Mouse (Mus musculus) telencephalon, adult 2 months (tissue): Measurements from ENCODE around the gene Oxct2a.
"Not testable (repeated sequence)": the region's sequence is repeated elsewhere in the genome, so short reads cannot be mapped to it uniquely, and the experiment has no call there.

Experiments
- DNase-seq: peaks from one replicate; pipeline ENCODE4 v3.0.0-alpha.2; 2011; ENCODE audit warnings: low read depth, low spot score

Gene Oxct2a

DNA sequence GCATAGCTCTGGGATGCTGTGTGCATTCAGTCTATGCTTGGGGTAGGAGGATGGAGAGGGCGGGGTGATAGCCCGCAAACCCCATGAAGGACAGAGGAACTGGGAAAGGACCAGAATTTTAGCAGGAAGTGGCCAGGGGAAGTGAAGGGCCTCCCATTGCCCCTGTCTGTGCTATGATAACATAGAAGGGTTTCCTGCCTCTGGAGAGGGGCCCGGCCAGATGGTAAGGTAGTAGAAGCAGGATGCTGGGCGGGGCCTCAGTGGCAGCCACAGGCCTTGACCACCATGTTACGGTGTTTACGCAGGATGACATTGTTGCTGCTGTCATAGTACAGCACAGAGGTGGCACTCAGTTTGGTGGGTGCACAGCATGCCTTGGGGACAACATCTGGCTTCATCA is 10.4 kb downstream of the Oxct2a start:
- no peak for DNase-seq

DNA sequence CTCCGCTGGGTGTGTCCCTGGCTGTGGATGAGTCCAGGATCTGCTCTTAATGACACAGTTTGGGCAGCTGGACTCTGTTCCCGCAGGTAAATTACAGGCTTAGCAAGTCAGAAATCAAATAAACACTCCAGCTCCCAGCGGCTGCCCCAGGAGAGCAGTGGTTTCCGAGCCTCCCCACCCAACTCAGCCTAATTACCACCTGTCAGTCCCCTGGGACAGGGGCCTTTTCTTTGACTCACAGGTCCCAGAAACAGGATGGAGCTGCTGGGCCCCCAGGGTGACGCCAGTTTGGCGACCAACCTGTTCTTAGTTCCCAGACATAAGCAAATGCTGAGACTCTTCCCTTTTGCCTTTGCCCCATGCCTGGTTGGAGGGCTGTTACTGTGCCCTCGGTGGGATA is 11.6 kb downstream of the Oxct2a start:
- DNase-seq = no peak

- no peak for DNase-seq
Observed at GRCm38 (mm10) chr4:123308292-123308691, 15.1 kb downstream of the Oxct2a start.

GRCm38 (mm10) chr4:123306999-123307398 is 16.4 kb downstream of the Oxct2a start:
- DNase-seq = no peak

DNA sequence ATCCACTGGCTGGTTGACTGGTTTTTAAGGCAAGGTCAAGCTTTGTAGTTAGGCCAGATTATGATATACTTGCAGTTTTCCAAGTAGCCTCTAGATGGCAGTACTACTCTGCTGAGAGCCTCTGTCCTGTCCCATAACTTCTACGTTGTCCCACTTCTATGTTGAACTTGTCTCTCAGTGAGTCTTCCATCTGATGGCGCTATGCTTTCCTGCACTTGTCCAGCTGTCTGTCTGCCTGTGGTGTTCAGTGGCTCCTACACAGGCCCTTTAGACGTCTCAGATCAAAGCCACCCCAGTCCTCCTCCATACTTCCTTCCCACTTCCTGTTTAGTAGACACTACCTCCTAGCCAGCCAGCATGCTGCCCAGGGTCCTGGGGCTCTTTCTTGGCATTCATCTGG is 17.6 kb downstream of the Oxct2a start:
- DNase-seq = no peak

DNA sequence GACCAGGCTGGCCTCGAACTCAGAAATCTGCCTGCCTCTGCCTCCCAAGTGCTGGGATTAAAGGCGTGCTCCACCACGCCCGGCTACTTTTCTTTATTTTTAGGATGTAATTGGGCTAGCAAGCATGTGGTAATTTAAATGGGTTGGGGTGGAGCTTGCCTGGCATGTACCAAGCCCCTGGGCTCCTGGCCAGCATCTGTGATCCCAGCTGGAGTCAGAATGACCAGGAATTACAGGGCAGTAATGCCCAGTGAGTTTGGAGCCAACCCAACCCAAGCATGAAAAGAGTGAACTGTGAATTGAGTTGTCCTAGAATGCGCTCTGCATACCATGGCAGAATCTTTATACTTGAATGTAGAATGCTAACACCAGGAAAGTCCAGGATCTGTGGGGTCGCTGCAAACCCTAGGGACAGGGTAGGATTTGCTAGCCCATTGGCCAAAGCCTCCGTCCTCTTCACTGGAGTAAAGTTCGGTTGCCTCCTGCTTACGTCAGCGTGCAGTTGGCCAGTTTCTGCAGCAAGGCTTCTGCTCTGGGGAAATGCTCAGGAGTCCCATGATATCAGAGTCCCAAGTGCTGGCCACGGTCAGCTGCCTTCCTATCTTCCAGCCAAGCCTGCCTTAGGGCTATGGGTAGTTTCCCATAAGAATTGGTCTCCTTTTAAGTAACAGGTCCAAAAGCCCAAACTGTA is 24.3 kb downstream of the Oxct2a start:
- DNase-seq = no peak

DNA sequence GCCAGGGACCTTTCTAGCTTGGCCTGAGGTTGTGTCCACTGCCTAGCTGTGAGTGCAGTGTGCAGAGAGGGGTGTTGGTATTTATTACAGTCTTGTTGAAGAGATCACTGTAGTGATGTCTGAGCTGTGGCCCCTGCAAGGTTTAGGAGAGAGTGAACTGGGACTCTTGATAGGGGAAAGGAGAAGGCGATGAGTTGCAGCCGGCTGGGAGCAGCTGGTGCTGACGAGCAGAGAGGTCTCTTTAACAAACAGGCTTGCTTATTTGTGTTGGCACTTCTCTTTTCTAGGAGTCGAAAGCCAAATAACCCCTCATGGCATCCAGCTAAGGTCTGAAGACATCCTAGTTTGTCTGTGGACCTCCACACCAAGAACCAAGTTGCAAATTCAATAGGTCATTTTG is 25.2 kb downstream of the Oxct2a start:
- DNase-seq = no peak

DNA sequence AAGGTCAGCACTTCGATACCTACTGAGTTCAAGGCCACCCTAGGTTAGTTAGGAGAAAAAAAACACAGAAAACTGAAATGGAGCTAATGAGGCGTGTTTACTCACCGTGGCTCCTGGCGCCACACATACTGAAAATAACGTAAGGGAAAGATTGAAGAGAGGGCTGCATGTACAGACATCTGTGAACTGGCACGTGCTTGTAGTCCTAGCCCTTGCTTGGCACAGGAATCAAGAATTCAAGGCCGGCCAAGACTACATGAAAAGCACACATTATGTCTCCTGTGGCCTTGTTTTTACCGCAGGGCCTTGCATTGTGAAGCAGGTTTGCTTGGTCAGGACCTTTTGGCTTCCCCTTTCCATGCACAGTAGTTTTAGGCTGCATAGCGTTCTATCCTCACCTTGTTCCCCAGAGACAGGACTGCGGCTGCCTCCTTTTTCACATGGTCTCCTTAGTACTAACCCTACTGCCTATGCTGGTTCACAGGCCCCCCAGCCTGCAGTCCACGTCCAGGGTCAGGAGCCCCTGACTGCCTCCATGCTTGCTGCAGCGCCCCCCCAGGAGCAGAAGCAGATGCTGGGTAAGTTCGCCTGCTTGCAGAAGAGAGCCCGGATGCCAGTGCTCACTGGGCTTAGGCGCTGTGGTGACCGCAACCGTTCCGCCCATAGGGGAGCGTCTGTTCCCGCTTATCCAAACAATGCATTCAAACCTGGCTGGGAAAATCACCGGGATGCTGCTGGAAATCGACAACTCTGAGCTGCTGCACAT is 26.1 kb downstream of the Oxct2a start:
- DNase-seq = no peak

GRCm38 (mm10) chr4:123296148-123296534 is 27.3 kb downstream of the Oxct2a start:
- DNase-seq = no peak

- DNase-seq = no peak
Observed at GRCm38 (mm10) chr4:123295516-123296147, 27.8 kb downstream of the Oxct2a start.

DNA sequence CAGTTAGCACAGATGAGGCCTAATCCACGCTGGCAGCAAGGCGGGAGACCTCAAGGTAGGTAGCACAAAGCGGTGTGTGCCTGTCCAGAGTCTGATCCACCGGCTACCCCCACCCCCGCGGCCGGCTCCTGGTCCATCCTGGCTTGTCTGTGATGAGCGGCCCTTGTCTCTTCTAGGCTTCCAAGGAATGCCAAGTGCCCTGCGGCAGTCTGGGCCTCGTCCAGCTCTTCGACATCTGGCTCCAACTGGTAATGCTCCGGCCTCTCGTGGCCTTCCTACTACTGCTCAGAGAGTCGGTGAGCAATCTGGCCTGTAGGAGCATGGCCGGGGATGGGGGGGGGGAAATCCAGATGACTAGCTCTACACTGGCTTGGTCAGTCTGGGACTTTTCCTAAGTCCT is 28.4 kb downstream of the Oxct2a start:
- DNase-seq = not testable (repeated sequence)

DNA sequence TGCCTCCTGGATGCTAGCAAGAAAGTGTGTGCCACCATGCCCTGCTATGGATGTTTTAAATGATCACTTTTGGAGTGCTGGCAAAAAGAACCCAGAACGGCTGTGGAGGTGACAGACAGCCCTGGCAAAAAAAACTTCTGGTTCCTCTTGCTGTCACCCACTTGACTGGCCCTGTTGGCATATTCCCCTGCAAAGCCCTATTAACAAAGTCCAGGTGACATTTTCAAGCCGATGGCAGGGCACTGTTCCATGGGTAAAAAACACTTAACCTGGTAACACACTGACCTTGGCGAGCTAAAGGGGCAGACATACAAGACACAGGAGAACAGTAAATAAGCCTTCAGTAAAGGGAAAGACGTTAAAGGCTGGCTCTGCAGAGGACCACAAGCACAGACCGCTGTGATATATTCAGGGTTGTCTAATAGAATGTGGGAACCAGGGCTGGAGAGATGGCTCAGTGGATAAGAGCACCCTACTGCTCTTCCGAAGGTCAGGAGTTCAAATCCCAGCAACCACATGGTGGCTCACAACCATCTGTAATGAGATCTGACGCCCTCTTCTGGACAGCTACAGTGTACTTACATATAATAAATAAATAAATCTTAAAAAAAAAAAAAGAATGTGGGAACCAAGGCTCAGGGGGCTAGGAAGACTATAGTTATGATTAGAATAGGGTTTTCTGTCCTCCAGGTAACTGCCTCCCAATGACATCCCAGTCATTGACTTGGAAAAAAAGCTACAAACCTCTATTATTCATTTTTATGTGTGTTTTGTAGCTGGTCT is 29.6 kb downstream of the Oxct2a start:
- DNase-seq = no peak

GRCm38 (mm10) chr4:123292989-123293388 is 30.4 kb downstream of the Oxct2a start:
- DNase-seq = no peak

DNA sequence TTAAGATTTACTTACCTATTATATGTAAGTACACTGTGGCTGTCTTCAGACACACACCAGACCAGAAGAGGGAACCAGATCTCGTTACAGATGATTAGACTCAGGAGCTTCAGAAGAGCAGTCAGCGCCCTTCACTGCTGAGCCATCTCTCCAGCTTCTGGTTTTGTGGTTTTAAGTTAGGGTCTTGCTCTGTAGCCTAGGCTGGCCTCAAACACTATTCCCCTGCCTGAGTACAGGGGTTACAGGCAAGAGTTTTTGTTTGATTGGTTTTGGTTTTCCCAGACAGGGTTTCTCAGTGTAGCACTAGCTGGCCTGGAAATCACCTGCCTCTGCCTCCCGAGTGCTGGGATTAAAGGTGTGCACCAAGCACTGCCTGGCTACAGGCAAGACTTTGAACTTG is 31.0 kb downstream of the Oxct2a start:
- no peak for DNase-seq

GRCm38 (mm10) chr4:123289038-123289437 is 34.4 kb downstream of the Oxct2a start:
- DNase-seq = no peak

- DNase-seq = no peak
Observed at GRCm38 (mm10) chr4:123286790-123287189, 36.6 kb downstream of the Oxct2a start.

- no peak for DNase-seq
Observed at GRCm38 (mm10) chr4:123284731-123285624, 38.5 kb downstream of the Oxct2a start.

DNA sequence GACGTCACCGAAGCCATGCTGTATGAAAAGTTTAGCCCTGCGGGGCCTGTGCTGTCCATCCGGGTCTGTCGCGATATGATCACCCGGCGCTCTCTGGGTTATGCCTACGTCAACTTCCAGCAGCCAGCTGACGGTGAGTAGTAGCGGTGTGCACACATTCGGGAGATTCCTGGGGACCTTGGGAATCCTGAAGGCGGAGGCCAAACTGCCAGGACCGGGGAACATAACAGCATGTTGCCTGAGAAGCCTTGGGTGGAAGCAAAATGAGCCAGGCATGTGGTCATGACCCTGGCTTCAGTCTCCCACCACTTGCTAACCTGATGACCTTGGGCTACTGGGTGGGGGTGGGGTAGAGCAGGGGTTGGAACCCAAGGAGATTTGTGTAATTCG is 39.8 kb downstream of the Oxct2a start:
- DNase-seq = not testable (repeated sequence)

DNA sequence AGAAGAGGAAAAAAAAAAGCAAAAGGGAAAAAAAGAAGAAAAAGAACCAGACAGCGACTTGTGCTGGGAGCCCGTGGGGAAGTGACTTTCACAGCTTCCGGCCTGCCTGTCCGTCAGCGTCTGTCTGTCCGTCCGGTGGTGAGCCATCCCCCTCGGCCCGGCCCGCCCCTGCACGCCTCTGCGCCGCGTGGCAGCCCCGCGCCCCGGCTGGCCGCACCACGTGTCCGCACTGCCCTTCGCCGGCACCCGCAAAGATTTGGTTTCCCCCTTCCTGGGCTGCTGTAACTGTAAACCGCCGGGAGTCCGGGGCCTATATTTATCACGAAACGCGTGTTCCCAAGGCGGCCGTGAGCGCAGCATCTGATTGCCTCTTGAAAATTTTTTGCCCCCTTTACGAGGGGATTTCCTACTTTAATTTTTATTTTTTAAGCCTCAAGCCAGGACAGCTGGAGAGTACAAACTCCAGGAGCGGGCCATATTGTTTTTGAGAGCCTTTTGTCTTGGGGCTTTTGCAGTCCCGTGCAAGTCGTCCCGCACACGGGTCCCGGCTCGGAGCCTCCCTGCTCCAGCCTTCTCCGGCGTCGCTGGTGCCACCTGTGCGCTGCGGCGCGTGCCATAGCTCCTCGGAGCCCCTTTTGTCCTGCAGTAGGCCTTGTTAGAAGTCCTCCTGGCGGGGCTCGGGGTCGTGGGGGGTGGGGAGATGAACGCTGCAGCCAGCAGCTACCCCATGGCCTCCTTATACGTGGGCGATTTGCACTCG is 40.3 kb downstream of the Oxct2a start:
- not testable (repeated sequence) for DNase-seq

DNA sequence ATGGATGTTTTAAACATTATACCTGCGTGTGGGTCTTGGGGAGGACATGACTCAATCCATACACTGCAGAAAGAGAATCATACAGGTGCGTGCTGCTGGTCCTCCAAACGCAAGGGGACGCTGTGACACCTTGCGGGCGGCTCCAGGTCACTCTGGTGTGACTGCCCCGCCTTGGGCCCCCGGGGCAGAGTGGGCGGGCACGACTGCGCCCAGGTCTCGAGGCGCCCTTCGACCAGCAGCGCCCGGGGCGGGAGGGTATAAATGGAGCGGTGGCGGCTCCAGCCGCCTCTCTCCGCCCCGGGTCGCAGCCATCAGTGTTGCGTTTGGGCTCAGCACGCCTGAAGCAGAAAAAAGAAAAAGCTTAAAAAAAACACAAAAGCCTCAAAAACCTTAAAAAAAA is 40.9 kb downstream of the Oxct2a start:
- DNase-seq = peak; percentile 52
